Mouse (Mus musculus) regulatory T cell (primary cell): ENCODE data around the gene Slco3a1.

ENCODE experiments used
- in situ Hi-C: fragments of 300-600 bp; cut with MboI, MseI; formaldehyde crosslinking; loops from one replicate; pipeline ENCODE4 v1.15.1; 2025; ENCODE audit warnings: high pct_unique_total_duplicates

Slco3a1 gene

DNA sequence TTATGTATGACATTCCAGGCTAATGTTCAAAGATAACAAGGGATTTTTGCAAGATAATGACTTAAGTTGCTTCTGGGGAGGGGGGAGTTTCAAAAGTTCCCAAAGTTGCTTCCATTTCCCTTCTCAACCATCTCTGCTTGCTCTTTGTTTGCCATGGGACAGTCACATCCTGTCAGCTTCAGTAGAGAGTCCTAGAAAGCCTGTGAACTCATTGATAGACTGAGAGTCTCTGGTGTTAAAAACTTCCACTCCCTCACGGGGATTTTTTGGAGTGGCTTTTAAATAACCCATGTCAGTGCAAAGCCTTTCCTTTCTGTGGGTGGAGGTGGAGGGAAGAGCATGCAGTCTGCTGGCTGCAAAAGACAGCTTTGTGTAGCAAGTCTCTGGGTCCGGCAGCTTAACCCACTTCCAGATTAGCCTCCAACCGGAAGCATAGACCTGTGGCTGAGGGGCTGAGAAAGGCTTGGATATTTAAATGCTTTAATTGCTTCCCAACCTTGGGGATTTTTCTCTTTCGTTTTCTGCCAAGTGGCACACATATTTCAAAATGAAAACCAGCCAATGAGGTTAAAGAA, 25.3 kb downstream of the Slco3a1 start:
- in situ Hi-C loops = loop anchor here (10.0 kb wide), 1 partner anchor 1266 kb away; no protein-coding TSS in a partner anchor

- in situ Hi-C loops = loop anchor here (10.0 kb wide), 1 partner anchor 1267 kb away; no protein-coding TSS in a partner anchor
Measured at GRCm38 (mm10) chr7:74528182-74528581, 26.4 kb downstream of the Slco3a1 start.

- in situ Hi-C loops = loop anchor here (10.0 kb wide), 1 partner anchor 1267 kb away; no protein-coding TSS in a partner anchor
Measured at GRCm38 (mm10) chr7:74527689-74528088, 26.9 kb downstream of the Slco3a1 start.

GRCm38 (mm10) chr7:74526030-74526429, 28.6 kb downstream of the Slco3a1 start:
- in situ Hi-C loops = loop anchor here (10.0 kb wide), 1 partner anchor 1269 kb away; no protein-coding TSS in a partner anchor

DNA sequence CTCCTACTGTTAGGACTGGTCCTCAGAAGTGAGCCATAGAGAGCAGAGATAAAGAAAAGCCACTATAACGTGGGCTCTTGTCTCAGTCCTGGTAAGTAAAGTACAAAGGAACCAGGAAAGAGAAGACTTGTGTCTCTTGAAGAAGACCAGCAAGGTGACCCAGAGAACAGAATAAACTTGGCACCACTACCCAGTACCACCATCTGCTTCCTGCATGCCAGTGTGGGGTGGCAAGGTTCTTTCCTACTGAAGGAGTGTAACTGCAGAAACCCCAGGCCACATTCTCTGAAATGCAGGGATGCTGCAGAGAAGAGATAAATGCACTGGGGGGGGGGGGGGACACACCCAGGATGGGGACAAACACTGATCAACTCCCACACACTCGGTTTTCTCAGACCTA, 29.0 kb downstream of the Slco3a1 start:
- in situ Hi-C loops = loop anchor here (10.0 kb wide), 1 partner anchor 1269 kb away; no protein-coding TSS in a partner anchor

- in situ Hi-C loops = loop anchor here (10.0 kb wide), 1 partner anchor 1270 kb away; no protein-coding TSS in a partner anchor
Measured at GRCm38 (mm10) chr7:74524188-74524971, 30.2 kb downstream of the Slco3a1 start.

DNA sequence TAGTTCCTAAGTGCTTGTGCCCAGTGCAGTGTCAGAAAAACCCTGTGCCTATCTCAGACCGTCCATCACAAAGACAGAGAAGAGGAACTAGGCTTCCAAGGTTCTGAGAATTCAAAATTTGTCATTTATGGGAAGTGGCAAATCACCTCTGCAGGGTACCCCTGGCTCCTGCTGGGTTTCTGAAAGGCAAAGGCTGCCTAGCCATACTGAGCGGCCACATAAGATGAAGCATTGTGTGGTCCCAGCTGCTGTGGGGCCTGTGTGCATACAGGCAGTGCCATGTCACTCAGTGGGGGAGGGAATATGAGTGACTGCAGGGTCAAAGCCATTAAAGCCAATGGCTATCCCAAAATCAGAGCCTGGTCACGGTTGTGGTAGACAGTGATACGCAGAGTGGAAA, 31.5 kb downstream of the Slco3a1 start:
- in situ Hi-C loops = loop anchor here (10.0 kb wide), 1 partner anchor 1272 kb away; no protein-coding TSS in a partner anchor

DNA sequence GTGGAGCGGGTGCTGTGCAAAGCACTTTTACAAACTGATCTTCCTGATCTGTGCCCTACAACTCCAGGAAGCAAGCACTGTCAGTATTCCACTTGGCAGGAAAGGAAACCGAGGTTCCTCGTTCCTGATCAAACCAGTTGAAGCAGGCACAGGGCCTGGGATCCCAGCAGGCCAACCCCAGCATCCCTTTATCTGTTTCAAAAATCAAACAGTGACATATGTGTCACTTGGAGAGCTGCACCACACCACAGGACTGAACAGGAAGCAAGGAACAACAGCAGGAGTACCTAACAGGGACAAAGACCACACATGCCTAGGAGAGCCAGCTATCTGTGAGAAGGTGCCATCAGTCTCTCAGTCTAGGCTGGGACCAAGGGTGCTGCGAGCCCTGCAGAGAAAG, 32.3 kb downstream of the Slco3a1 start:
- in situ Hi-C loops = loop anchor here (10.0 kb wide), 1 partner anchor 1273 kb away; no protein-coding TSS in a partner anchor

DNA sequence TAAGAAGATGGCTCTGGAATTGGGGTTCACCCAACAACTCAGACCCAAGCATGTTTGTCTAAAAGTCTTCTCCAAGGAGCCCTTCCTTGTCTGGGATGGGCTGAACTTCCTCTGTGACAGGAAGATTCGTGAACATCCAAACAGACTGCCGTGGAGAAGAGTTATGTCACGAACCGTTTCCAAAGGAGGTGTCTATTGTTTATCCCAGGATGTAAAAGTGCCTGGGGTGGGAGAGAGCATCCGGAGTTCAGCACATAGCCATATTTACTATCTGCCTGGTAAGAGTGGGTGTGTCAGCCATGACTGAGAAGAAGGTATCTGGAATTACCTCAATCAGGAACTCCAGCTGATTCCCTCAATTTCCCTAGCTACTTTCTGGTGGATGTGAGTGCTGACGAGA, 35.2 kb downstream of the Slco3a1 start:
- in situ Hi-C loops = no loop called here

GRCm38 (mm10) chr7:74518776-74519175, 35.8 kb downstream of the Slco3a1 start:
- in situ Hi-C loops = no loop called here

DNA sequence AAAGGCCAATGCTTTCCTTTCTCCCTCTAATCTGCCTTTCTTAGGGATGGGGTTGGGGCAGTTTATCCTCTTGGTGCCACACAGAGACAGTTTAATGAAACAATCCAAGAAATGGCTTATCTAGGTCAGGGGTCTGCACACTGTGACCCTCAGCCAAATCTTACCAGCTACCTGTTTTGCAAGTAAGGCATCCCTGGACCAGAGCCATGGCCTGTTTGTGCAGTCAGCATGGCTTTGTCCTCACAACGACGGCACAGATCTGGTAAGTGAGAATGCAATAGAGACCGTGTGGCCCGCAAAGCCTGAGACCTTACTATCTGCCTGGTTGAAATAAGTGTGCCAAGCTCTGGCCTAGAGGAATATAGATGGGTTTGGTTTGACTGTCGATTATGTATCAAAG, 36.3 kb downstream of the Slco3a1 start:
- in situ Hi-C loops = no loop called here

DNA sequence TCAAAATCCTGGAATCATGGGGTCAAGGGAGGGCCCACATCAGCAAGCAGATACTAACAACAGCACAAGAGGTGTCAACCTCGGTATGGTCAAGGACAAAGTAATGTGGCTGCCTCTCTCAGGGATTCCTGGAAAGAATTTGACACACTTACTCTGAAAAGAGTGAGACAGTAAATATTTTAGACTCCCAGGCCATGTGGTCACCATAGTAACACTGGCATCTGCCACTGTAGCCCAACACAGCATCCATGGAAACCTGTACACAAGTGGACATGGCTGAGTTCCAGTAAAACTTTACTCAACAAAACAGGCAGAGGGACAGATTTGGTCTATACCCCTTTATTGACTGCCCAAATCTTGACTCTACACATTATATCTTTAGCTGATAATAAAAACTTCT, 43.9 kb downstream of the Slco3a1 start:
- in situ Hi-C loops = no loop called here

- in situ Hi-C loops = no loop called here
Measured at GRCm38 (mm10) chr7:74508205-74508604, 46.4 kb downstream of the Slco3a1 start.

DNA sequence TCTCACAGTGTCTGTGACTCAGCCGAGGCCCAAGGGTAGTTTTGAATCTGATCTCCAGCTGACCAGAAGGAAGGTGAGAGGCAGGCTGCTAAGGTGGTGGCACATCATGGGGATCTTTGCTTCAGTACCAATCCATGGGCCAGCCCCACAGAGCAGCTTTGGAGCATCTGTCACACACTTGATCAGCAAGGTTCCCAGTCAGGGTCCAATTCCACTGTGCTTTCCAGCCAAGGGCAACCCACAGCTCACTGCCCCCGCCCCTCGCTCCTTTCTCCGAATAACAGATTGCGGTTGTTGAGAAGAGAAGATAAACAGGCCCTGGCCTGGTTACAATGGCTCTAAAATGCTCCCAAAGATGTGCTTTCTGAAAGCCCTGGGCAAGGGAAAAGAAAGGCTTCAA, 47.7 kb downstream of the Slco3a1 start:
- in situ Hi-C loops = no loop called here

DNA sequence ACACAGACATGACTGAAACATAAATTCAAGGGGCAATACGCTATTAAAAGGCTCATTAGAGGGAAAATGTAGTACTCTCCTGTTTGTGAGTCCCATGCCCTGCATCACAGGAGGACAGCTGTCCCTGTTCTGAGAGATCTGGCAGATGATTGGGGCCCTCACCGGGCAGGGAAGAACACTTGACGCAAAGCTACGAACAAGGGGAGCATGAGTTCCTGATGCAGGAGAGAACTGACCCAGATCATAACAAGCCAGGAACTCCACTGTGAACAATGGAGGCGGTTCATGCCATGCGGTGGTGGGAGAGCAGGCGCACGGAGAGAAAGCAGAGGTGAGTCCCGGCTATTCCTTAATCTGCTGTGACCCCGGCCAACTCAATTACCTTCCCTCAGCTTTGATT, 48.9 kb downstream of the Slco3a1 start:
- in situ Hi-C loops = no loop called here

GRCm38 (mm10) chr7:74501187-74501586, 53.4 kb downstream of the Slco3a1 start:
- in situ Hi-C loops = no loop called here

- in situ Hi-C loops = loop anchor here (25.0 kb wide), 1 partner anchor 863 kb away; no protein-coding TSS in a partner anchor
Measured at GRCm38 (mm10) chr7:74499470-74499869, 55.1 kb downstream of the Slco3a1 start.

GRCm38 (mm10) chr7:74498266-74498980, 56.2 kb downstream of the Slco3a1 start:
- in situ Hi-C loops = loop anchor here (25.0 kb wide), 1 partner anchor 864 kb away; no protein-coding TSS in a partner anchor

- in situ Hi-C loops = loop anchor here (25.0 kb wide), 1 partner anchor 865 kb away; no protein-coding TSS in a partner anchor
Measured at GRCm38 (mm10) chr7:74497203-74497602, 57.4 kb downstream of the Slco3a1 start.

GRCm38 (mm10) chr7:74495451-74495850, 59.1 kb downstream of the Slco3a1 start:
- in situ Hi-C loops = loop anchor here (25.0 kb wide), 1 partner anchor 867 kb away; no protein-coding TSS in a partner anchor

- in situ Hi-C loops = loop anchor here (25.0 kb wide), 1 partner anchor 869 kb away; no protein-coding TSS in a partner anchor
Measured at GRCm38 (mm10) chr7:74493775-74494174, 60.8 kb downstream of the Slco3a1 start.
